Mouse (Mus musculus) heart, embryonic 16.5 days (tissue): ENCODE data around the gene Rab27a. TPM values are rescaled to one million over a fixed set of nuclear protein-coding genes. Genes with fewer than 3 reads are reported as not detected.

ENCODE experiments used
- microRNA-seq: library from miRNA; unstranded; fragments of <30 nt; microRNA quantifications from one replicate; pipeline ENCODE4, GENCODE M21; 2017
- polyA plus RNA-seq: library from polyadenylated mRNA; unstranded; fragments of >200 nt; fragmentation: Nextera tagmentation; extraction: Ambion mirVana; gene quantifications from 2 replicates; pipeline ENCODE4 v1.2.1, GENCODE M21; 2015

Gene Rab27a
- polyA plus RNA-seq, 1 experiment from 2014 or later, result 11.5 TPM

Small RNA genes lying within 50 kb of the gene (microRNA-seq; reads per million reads assigned to microRNA genes)
- not detected for gene Gm27353

Other genes with a start within 250 kb of the Rab27a start
- gene Prtg, start 238.0 kb upstream of the Rab27a start, polyA plus RNA-seq, result 0.29 TPM in 2 replicates
- 1.9 TPM in 2 replicates for gene Pygo1, start 119.2 kb upstream of the Rab27a start, polyA plus RNA-seq
- 0.45 and 0.84 TPM in 2 replicates for gene Dyx1c1, start 86.1 kb upstream of the Rab27a start, polyA plus RNA-seq
- gene Gm44503, start 86.0 kb upstream of the Rab27a start, polyA plus RNA-seq, result not detected in 2 replicates
- 16.2 and 16.4 TPM in 2 replicates for gene Ccpg1os, start 59.5 kb upstream of the Rab27a start, polyA plus RNA-seq
- 30.0 and 35.8 TPM in 2 replicates for gene Ccpg1, start 59.4 kb upstream of the Rab27a start, polyA plus RNA-seq
- 7.2 and 7.5 TPM in 2 replicates for gene Pigb, start 4.5 kb upstream of the Rab27a start, polyA plus RNA-seq
- 0.18 TPM in 1 of 2 replicates, not detected in the other for gene Khdc3, start 57.0 kb downstream of the Rab27a start, polyA plus RNA-seq
- gene Gm20509, start 57.6 kb downstream of the Rab27a start, polyA plus RNA-seq, result not detected in 2 replicates
- 78.8 and 86.3 TPM in 2 replicates for gene Rsl24d1, start 68.6 kb downstream of the Rab27a start, polyA plus RNA-seq